Mouse (Mus musculus) C2C12 (cell line): ENCODE data around the gene B3gnt2.

Experiments
- CEBPB ChIP-seq: IDR thresholded peaks from one replicate; pipeline ENCODE4 v1.6.1; 2011; ENCODE audit warnings: low read depth, mild to moderate bottlenecking, control low read depth, moderate library complexity
- CTCF ChIP-seq: IDR thresholded peaks from one replicate; pipeline ENCODE4 v1.5.1; 2011; ENCODE audit not compliant: control insufficient read depth, insufficient read depth, insufficient read length
- MYOD1 ChIP-seq: IDR thresholded peaks from one replicate; pipeline ENCODE4 v1.6.1; 2011; ENCODE audit warnings: low read depth; ENCODE audit not compliant: control insufficient read depth, insufficient read length
- USF1 ChIP-seq: IDR thresholded peaks from one replicate; pipeline ENCODE4 v1.6.1; 2011; ENCODE audit warnings: low read depth, mild to moderate bottlenecking, control low read depth, moderate library complexity

- no peak for TF ChIP-seq CEBPB
- no peak for TF ChIP-seq MYOD1
- no peak for TF ChIP-seq CTCF
- no peak for TF ChIP-seq USF1
Measured at GRCm38 (mm10) chr11:22766238-22766637, 94.5 kb downstream of the B3gnt2 start.
